ENCODE assay signal across 8 mouse cellular contexts in the genomic region with DNA sequence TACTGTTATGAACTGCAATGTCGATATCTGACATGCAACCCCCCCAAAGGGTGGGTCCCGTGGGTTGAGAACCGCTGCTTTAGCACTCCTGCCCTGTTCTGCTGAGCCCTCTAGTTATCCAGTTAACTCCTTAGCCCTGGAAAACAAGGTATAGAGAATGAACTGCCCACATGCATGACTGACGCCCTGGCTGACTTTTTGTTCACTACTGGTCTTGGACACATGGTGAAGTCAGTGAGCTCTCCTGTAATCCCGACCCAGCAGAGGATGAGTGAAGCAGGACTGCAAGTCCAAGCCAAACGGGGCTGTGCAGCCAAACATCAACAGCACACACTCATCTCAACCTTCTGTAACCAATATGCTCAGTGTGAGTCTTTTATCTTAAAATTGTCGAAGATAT. TPM values are rescaled to one million over a fixed set of nuclear protein-coding genes. Genes with fewer than 3 reads are reported as not detected.
DNase-seq lines count a peak whose midpoint lies in the region; ATAC-seq and TF ChIP-seq lines count a peak whose summit lies in the region.
"Had no signal": no experiment of that assay in that cellular context is flagged by ENCODE, and none has a peak within 500 bp of the region (broad histone marks: within the 10 kb centered on the region; RNA-seq: fewer than 3 reads in every experiment).

No protein-coding gene starts in this region.

- H3K9me3 ChIP-seq in kidney, embryonic 16.5 days (ENCODE audit: low read length), result no peaks in the 10 kb centered on the region
- H3K9me3 ChIP-seq in embryonic facial prominence, embryonic 15.5 days (replicated peaks), result no peaks in the 10 kb centered on the region
- no peaks in the 10 kb centered on the region for H3K9me3 ChIP-seq in hindbrain, embryonic 16.5 days (ENCODE audit: control insufficient read depth, low read length)
- H3K9me3 ChIP-seq in midbrain, postnatal 0 days (ENCODE audit: low read length), result no peaks in the 10 kb centered on the region

- H3K36me3 ChIP-seq in kidney, embryonic 16.5 days (ENCODE audit: insufficient read depth, low read length), result peaks cover 20% of the 10 kb centered on the region; the same call in 1 of the 2 replicates
- peaks cover 44% of the 10 kb centered on the region for H3K36me3 ChIP-seq in embryonic facial prominence, embryonic 15.5 days
- peaks cover 7% of the 10 kb centered on the region; the same call in 1 of the 2 replicates for H3K36me3 ChIP-seq in hindbrain, embryonic 16.5 days (ENCODE audit: control insufficient read depth, insufficient read depth, low read length)
- peaks cover 9% of the 10 kb centered on the region; the same call in 1 of the 2 replicates for H3K36me3 ChIP-seq in midbrain, postnatal 0 days (ENCODE audit: insufficient read depth, low read length)

- H3K4me1 ChIP-seq in kidney, embryonic 16.5 days (ENCODE audit: insufficient read depth, low read length), result peaks cover 12% of the 10 kb centered on the region
- peaks cover 21% of the 10 kb centered on the region for H3K4me1 ChIP-seq in embryonic facial prominence, embryonic 15.5 days
- H3K4me1 ChIP-seq in hindbrain, embryonic 16.5 days (ENCODE audit: control insufficient read depth, insufficient read depth, low read depth, low read length), result peaks cover 10% of the 10 kb centered on the region
- H3K4me1 ChIP-seq in midbrain, postnatal 0 days (ENCODE audit: insufficient read depth, low read length), result peaks cover 6% of the 10 kb centered on the region; the same call in 1 of the 2 replicates

- no peak overlapping the region for H3K9ac ChIP-seq in kidney, embryonic 16.5 days (replicated peaks; ENCODE audit: low read length)
- no peak overlapping the region for H3K9ac ChIP-seq in embryonic facial prominence, embryonic 15.5 days
- H3K9ac ChIP-seq in hindbrain, embryonic 16.5 days (ENCODE audit: low read depth, low read length), result no peak overlapping the region; the same call in 1 of the 2 replicates
- H3K9ac ChIP-seq in midbrain, postnatal 0 days (replicated peaks; ENCODE audit: low read length, poor library complexity, severe bottlenecking), result no peak overlapping the region

- H3K27ac ChIP-seq in kidney, embryonic 16.5 days (ENCODE audit: low read length), result no peak overlapping the region
- H3K27ac ChIP-seq in embryonic facial prominence, embryonic 15.5 days (replicated peaks), result no peak overlapping the region
- H3K27ac ChIP-seq in hindbrain, embryonic 16.5 days (ENCODE audit: low read depth, low read length), result no peak overlapping the region
- no peak overlapping the region for H3K27ac ChIP-seq in midbrain, postnatal 0 days (ENCODE audit: low read depth, low read length)
- H3K27ac ChIP-seq: macrophage had no signal

- WGBS in kidney, embryonic 16.5 days, result 83% methylated on average over 7 of the region's 7 CpGs
- WGBS in embryonic facial prominence, embryonic 15.5 days, result 79% methylated on average over 7 of the region's 7 CpGs
- 85% methylated on average over 7 of the region's 7 CpGs for WGBS in hindbrain, embryonic 16.5 days
- WGBS in midbrain, postnatal 0 days, result 87% methylated on average over 7 of the region's 7 CpGs

- no peak for TF ChIP-seq CTCF in midbrain, postnatal 0 days (IDR thresholded peaks at IDR 0.05)

- ATAC-seq in kidney, embryonic 16.5 days (ENCODE audit: low FRiP score, low TSS enrichment), result no peak
- no peak for ATAC-seq in embryonic facial prominence, embryonic 15.5 days (ENCODE audit: insufficient number of reproducible peaks, low FRiP score, low TSS enrichment, low read depth)
- ATAC-seq in hindbrain, embryonic 16.5 days, result no peak
- ATAC-seq in midbrain, postnatal 0 days (ENCODE audit: low FRiP score), result no peak

- no peaks in the 10 kb centered on the region for H3K27me3 ChIP-seq in kidney, embryonic 16.5 days (ENCODE audit: insufficient read depth, low read length)
- H3K27me3 ChIP-seq in embryonic facial prominence, embryonic 15.5 days, result no peaks in the 10 kb centered on the region
- no peaks in the 10 kb centered on the region for H3K27me3 ChIP-seq in hindbrain, embryonic 16.5 days (replicated peaks; ENCODE audit: control insufficient read depth, insufficient read depth, low read length)
- no peaks in the 10 kb centered on the region for H3K27me3 ChIP-seq in midbrain, postnatal 0 days (ENCODE audit: insufficient read depth, low read length)

- H3K4me2 ChIP-seq in kidney, embryonic 16.5 days (replicated peaks; ENCODE audit: low read depth, low read length), result peak overlapping the region; percentile 73; the same call in 1 of the 2 replicates
- H3K4me2 ChIP-seq in embryonic facial prominence, embryonic 15.5 days (replicated peaks), result peak overlapping the region; percentile 64; the same call in 1 of the 2 replicates
- peak overlapping the region; percentile 71 for H3K4me2 ChIP-seq in hindbrain, embryonic 16.5 days (ENCODE audit: low read length)
- no peak overlapping the region for H3K4me2 ChIP-seq in midbrain, postnatal 0 days (ENCODE audit: low read depth, low read length, poor library complexity, severe bottlenecking)

- H3K4me3 ChIP-seq in kidney, embryonic 16.5 days (ENCODE audit: low read length), result no peak overlapping the region
- peak overlapping the region; percentile 88; the same call in 1 of the 2 replicates for H3K4me3 ChIP-seq in embryonic facial prominence, embryonic 15.5 days (replicated peaks)
- no peak overlapping the region for H3K4me3 ChIP-seq in hindbrain, embryonic 16.5 days (ENCODE audit: low read length)
- H3K4me3 ChIP-seq in midbrain, postnatal 0 days (ENCODE audit: low read depth, low read length), result peak overlapping the region; percentile 99; the same call in 1 of the 2 replicates

- DNase-seq in kidney, postnatal 14 days, result no peak
- no peak for DNase-seq in midbrain, postnatal 0 days (ENCODE audit: low spot score)
- no peak for DNase-seq in thymus, postnatal 0 days (ENCODE audit: low spot score)
- no peak for DNase-seq in thymus, adult 18-20 months

RNA-seq across cellular contexts. Expression of gene Brwd1, which starts 1.8 kb away (rescaled TPM):
- 74.5 and 85.6 TPM in 2 replicates for polyA plus RNA-seq in kidney, embryonic 16.5 days (2015; fragmentation: Nextera tagmentation; extraction: Ambion mirVana)
- polyA plus RNA-seq in embryonic facial prominence, embryonic 15.5 days (2015; fragmentation: Nextera tagmentation; extraction: Ambion mirVana), result 78.3 and 79.8 TPM in 2 replicates
- 208 and 216 TPM in 2 replicates for polyA plus RNA-seq in hindbrain, embryonic 16.5 days (2015; fragmentation: Nextera tagmentation; extraction: Ambion mirVana)
- 151 and 186 TPM in 2 replicates for total RNA-seq in midbrain, postnatal 0 days (2014; rRNA removed)
- 169 and 173 TPM in 2 replicates for polyA plus RNA-seq in midbrain, postnatal 0 days (2015; fragmentation: Nextera tagmentation; extraction: Ambion mirVana)
- polyA plus RNA-seq in thymus, postnatal 0 days (2015; fragmentation: Nextera tagmentation; extraction: Ambion mirVana), result 56.8 and 62.9 TPM in 2 replicates

RNA-seq across cellular contexts. Expression of gene Hmgn1, which starts 47.0 kb away (rescaled TPM):
- 609 and 649 TPM in 2 replicates for polyA plus RNA-seq in kidney, embryonic 16.5 days (2015; fragmentation: Nextera tagmentation; extraction: Ambion mirVana)
- 557 and 581 TPM in 2 replicates for polyA plus RNA-seq in embryonic facial prominence, embryonic 15.5 days (2015; fragmentation: Nextera tagmentation; extraction: Ambion mirVana)
- polyA plus RNA-seq in hindbrain, embryonic 16.5 days (2015; fragmentation: Nextera tagmentation; extraction: Ambion mirVana), result 256 and 284 TPM in 2 replicates
- 106 and 119 TPM in 2 replicates for total RNA-seq in midbrain, postnatal 0 days (2014; rRNA removed)
- polyA plus RNA-seq in midbrain, postnatal 0 days (2015; fragmentation: Nextera tagmentation; extraction: Ambion mirVana), result 184 and 202 TPM in 2 replicates
- 380 and 399 TPM in 2 replicates for polyA plus RNA-seq in thymus, postnatal 0 days (2015; fragmentation: Nextera tagmentation; extraction: Ambion mirVana)

Comparison
In these comparisons a context has a peak if more than half of its experiments do, and no peak if none do; other contexts are left out.
1. H3K4me3 ChIP-seq: peak in embryonic facial prominence, embryonic 15.5 days (single experiment) and midbrain, postnatal 0 days (single experiment); none in kidney, embryonic 16.5 days (single experiment) and hindbrain, embryonic 16.5 days (single experiment).